Comparison of ENCODE assay signal across 22 mouse cellular contexts in genomic region chr14:95927810-95928785, GRCm38 (mm10). TPM values are rescaled to one million over a fixed set of nuclear protein-coding genes. Genes with fewer than 3 reads are reported as not detected.
DNase-seq lines count a peak whose midpoint lies in the region; ATAC-seq lines count a peak whose summit lies in the region.
"Had no signal": no experiment of that assay in that cellular context is flagged by ENCODE, and none has a peak within 500 bp of the region (broad histone marks: within the 10 kb centered on the region; RNA-seq: fewer than 3 reads in every experiment).

No protein-coding gene starts in this region.

- no peak for ATAC-seq in forebrain, embryonic 14.5 days
- ATAC-seq in forebrain, embryonic 16.5 days = no peak
- ATAC-seq in midbrain, embryonic 14.5 days (ENCODE audit: low FRiP score, low TSS enrichment) = no peak
- no peak for ATAC-seq in midbrain, embryonic 16.5 days

- no peaks in the 10 kb centered on the region for H3K4me1 ChIP-seq in forebrain, embryonic 14.5 days (ENCODE audit: control insufficient read depth, insufficient read depth, low read length)
- H3K4me1 ChIP-seq in forebrain, embryonic 16.5 days (replicated peaks; ENCODE audit: control insufficient read depth, insufficient read depth, low read length) = no peaks in the 10 kb centered on the region
- H3K4me1 ChIP-seq in midbrain, embryonic 14.5 days (ENCODE audit: control insufficient read depth, insufficient read depth, low read length) = no peaks in the 10 kb centered on the region
- H3K4me1 ChIP-seq in midbrain, embryonic 16.5 days (ENCODE audit: control insufficient read depth, insufficient read depth, low read length) = no peaks in the 10 kb centered on the region
- H3K4me1 ChIP-seq: embryonic facial prominence, embryonic 10.5 days; heart, embryonic 10.5 days; liver, embryonic 15.5 days; neural tube, embryonic 13.5 days had no signal

- no peak overlapping the region for H3K4me2 ChIP-seq in forebrain, embryonic 14.5 days (ENCODE audit: low read length)
- H3K4me2 ChIP-seq in forebrain, embryonic 16.5 days (ENCODE audit: low read length) = no peak overlapping the region
- H3K4me2 ChIP-seq in midbrain, embryonic 14.5 days (ENCODE audit: low read length) = no peak overlapping the region
- no peak overlapping the region for H3K4me2 ChIP-seq in midbrain, embryonic 16.5 days (ENCODE audit: low read length)
- H3K4me2 ChIP-seq: liver, embryonic 15.5 days; neural tube, embryonic 13.5 days had no signal

- no peak overlapping the region for H3K9ac ChIP-seq in forebrain, embryonic 14.5 days (ENCODE audit: low read length)
- H3K9ac ChIP-seq in forebrain, embryonic 16.5 days (replicated peaks; ENCODE audit: low read depth, low read length) = no peak overlapping the region
- H3K9ac ChIP-seq in midbrain, embryonic 14.5 days (replicated peaks; ENCODE audit: low read length) = no peak overlapping the region
- H3K9ac ChIP-seq in midbrain, embryonic 16.5 days (ENCODE audit: low read depth, low read length) = no peak overlapping the region
- H3K9ac ChIP-seq: liver, embryonic 15.5 days; neural tube, embryonic 13.5 days had no signal

- DNase-seq in forebrain, embryonic 14.5 days (ENCODE audit: low spot score) = peak; percentile 55
- DNase-seq in kidney, postnatal 14 days = peak; percentile 4
- DNase-seq in kidney, adult 11 months = no peak
- peak; percentile 72 for DNase-seq in midbrain, embryonic 14.5 days
- no peak for DNase-seq in testis, postnatal 14 days (ENCODE audit: low spot score)
- DNase-seq in cerebellum, postnatal 4 days (ENCODE audit: low spot score in 2 of 2) = no peak
- DNase-seq: B cell, adult 2 months; gastrocnemius, postnatal 25 days; heart, postnatal 14 days; kidney, adult 18-20 months; left cerebral cortex, postnatal 4 days; lung, postnatal 4 days; thymus, postnatal 14 days had no signal

- no peaks in the 10 kb centered on the region for H3K27me3 ChIP-seq in forebrain, embryonic 14.5 days (replicated peaks; ENCODE audit: control insufficient read depth, insufficient read depth, low read length)
- H3K27me3 ChIP-seq in forebrain, embryonic 16.5 days (replicated peaks; ENCODE audit: control insufficient read depth, insufficient read depth, low read length) = no peaks in the 10 kb centered on the region
- no peaks in the 10 kb centered on the region for H3K27me3 ChIP-seq in midbrain, embryonic 14.5 days (ENCODE audit: control insufficient read depth, insufficient read depth, low read length)
- no peaks in the 10 kb centered on the region for H3K27me3 ChIP-seq in midbrain, embryonic 16.5 days (ENCODE audit: control insufficient read depth, insufficient read depth, low read depth, low read length)
- H3K27me3 ChIP-seq: liver, embryonic 15.5 days; neural tube, embryonic 13.5 days had no signal

- WGBS in forebrain, embryonic 14.5 days = 89% methylated on average over 3 of the region's 3 CpGs
- WGBS in forebrain, embryonic 16.5 days = 87% methylated on average over 3 of the region's 3 CpGs
- WGBS in midbrain, embryonic 14.5 days = 85% methylated on average over 3 of the region's 3 CpGs
- 88% methylated on average over 3 of the region's 3 CpGs for WGBS in midbrain, embryonic 16.5 days

- H3K9me3 ChIP-seq in forebrain, embryonic 14.5 days (replicated peaks; ENCODE audit: control insufficient read depth, low read length) = no peaks in the 10 kb centered on the region
- H3K9me3 ChIP-seq in forebrain, embryonic 16.5 days (ENCODE audit: control insufficient read depth, low read length) = no peaks in the 10 kb centered on the region
- H3K9me3 ChIP-seq in midbrain, embryonic 14.5 days (ENCODE audit: control insufficient read depth, low read length) = no peaks in the 10 kb centered on the region
- H3K9me3 ChIP-seq in midbrain, embryonic 16.5 days (replicated peaks; ENCODE audit: control insufficient read depth, low read length, poor library complexity, severe bottlenecking) = no peaks in the 10 kb centered on the region
- H3K9me3 ChIP-seq: embryonic facial prominence, embryonic 10.5 days; heart, embryonic 10.5 days; liver, embryonic 15.5 days; neural tube, embryonic 13.5 days had no signal

- H3K36me3 ChIP-seq in forebrain, embryonic 14.5 days (ENCODE audit: control insufficient read depth, insufficient read depth, low read length) = no peaks in the 10 kb centered on the region
- H3K36me3 ChIP-seq in forebrain, embryonic 16.5 days (ENCODE audit: control insufficient read depth, insufficient read depth) = no peaks in the 10 kb centered on the region
- H3K36me3 ChIP-seq in midbrain, embryonic 14.5 days (ENCODE audit: control insufficient read depth, insufficient read depth, low read length) = no peaks in the 10 kb centered on the region
- no peaks in the 10 kb centered on the region for H3K36me3 ChIP-seq in midbrain, embryonic 16.5 days (ENCODE audit: control insufficient read depth, insufficient read depth, low read length)
- H3K36me3 ChIP-seq: embryonic facial prominence, embryonic 10.5 days; heart, embryonic 10.5 days; liver, embryonic 15.5 days; neural tube, embryonic 13.5 days had no signal

- no peak overlapping the region for H3K4me3 ChIP-seq in forebrain, embryonic 14.5 days (ENCODE audit: low read depth, low read length)
- no peak overlapping the region for H3K4me3 ChIP-seq in forebrain, embryonic 16.5 days (replicated peaks; ENCODE audit: low read length)
- H3K4me3 ChIP-seq in midbrain, embryonic 14.5 days (replicated peaks; ENCODE audit: low read depth, low read length) = no peak overlapping the region
- no peak overlapping the region for H3K4me3 ChIP-seq in midbrain, embryonic 16.5 days (ENCODE audit: low read depth, low read length)
- H3K4me3 ChIP-seq: embryonic facial prominence, embryonic 10.5 days; erythroblast, embryonic 14.5 days; heart, embryonic 10.5 days; liver, embryonic 15.5 days; neural tube, embryonic 13.5 days had no signal

- no peak overlapping the region for H3K27ac ChIP-seq in forebrain, embryonic 14.5 days (ENCODE audit: low read depth, low read length)
- H3K27ac ChIP-seq in forebrain, embryonic 16.5 days (ENCODE audit: low read length) = no peak overlapping the region
- H3K27ac ChIP-seq in midbrain, embryonic 14.5 days (replicated peaks; ENCODE audit: low read depth, low read length) = no peak overlapping the region
- H3K27ac ChIP-seq in midbrain, embryonic 16.5 days (ENCODE audit: low read length) = no peak overlapping the region
- H3K27ac ChIP-seq: embryonic facial prominence, embryonic 10.5 days; heart, embryonic 10.5 days; liver, embryonic 15.5 days; neural tube, embryonic 13.5 days had no signal

RNA-seq across cellular contexts. Expression of gene 4921530L21Rik, which starts 47.0 kb away (rescaled TPM):
- not detected in 2 replicates for polyA plus RNA-seq in forebrain, embryonic 14.5 days (2014; fragmentation: Nextera tagmentation; extraction: Ambion mirVana)
- polyA plus RNA-seq in forebrain, embryonic 16.5 days (2015; fragmentation: Nextera tagmentation; extraction: Ambion mirVana) = not detected in 2 replicates
- polyA plus RNA-seq in midbrain, embryonic 14.5 days (2014; fragmentation: Nextera tagmentation; extraction: Ambion mirVana) = not detected in 2 replicates
- not detected in 2 replicates for polyA plus RNA-seq in midbrain, embryonic 16.5 days (2015; fragmentation: Nextera tagmentation; extraction: Ambion mirVana)
- polyA plus RNA-seq: embryonic facial prominence, embryonic 10.5 days; erythroblast, embryonic 14.5 days; heart, embryonic 10.5 days; liver, embryonic 15.5 days; neural tube, embryonic 13.5 days; small intestine, adult 2 months; stomach, embryonic 14.5 days had no signal

Comparison
In these comparisons a context has a peak if more than half of its experiments do, and no peak if none do; other contexts are left out.
1. DNase-seq: peak in forebrain, embryonic 14.5 days (single experiment), kidney, postnatal 14 days (single experiment) and midbrain, embryonic 14.5 days (single experiment); none in kidney, adult 11 months (single experiment), testis, postnatal 14 days (single experiment) and cerebellum, postnatal 4 days (0 of 2).